Mouse (Mus musculus): ENCODE data around the gene Prss40.

- no peak for TF ChIP-seq CTCF (IDR thresholded peaks at IDR 0.05; ENCODE audit: control insufficient read depth, insufficient read depth, low read length)
- no peak for TF ChIP-seq POLR2A (IDR thresholded peaks at IDR 0.05; ENCODE audit: borderline replicate concordance, control insufficient read depth, low read depth, low read length)
These were observed 12.5 kb upstream of the Prss40 start for GRCm38 (mm10) chr1:34573221-34573620.
